Mouse (Mus musculus) left cerebral cortex, postnatal 36 days (tissue): ENCODE measurements around the gene Hnrnpdl. TPM values are rescaled to one million over a fixed set of nuclear protein-coding genes. Genes with fewer than 3 reads are reported as not detected.
A peak's percentile ranks its signal among the peaks of the same experiment; 100 is the strongest.

ENCODE experiments used
- DNase-seq, 2 experiments: peaks; one replicate each; pipeline ENCODE4 v3.0.0; 2021 to 2022; ENCODE audit warnings: low spot score in 2 of 2, mixed read lengths in 1 of 2
- intact Hi-C: fragments of 180-260 bp; cut with DNase I; formaldehyde crosslinking; loops from one replicate; pipeline ENCODE4 v1.15.1; 2025
- total RNA-seq, 2 experiments: library from RNA; stranded (reverse); gene quantifications; 2 replicates each; pipeline ENCODE4 v1.2.3; 2021

Gene Hnrnpdl
- total RNA-seq, 2 experiments from 2014 or later, result 158 to 173 TPM

DNA sequence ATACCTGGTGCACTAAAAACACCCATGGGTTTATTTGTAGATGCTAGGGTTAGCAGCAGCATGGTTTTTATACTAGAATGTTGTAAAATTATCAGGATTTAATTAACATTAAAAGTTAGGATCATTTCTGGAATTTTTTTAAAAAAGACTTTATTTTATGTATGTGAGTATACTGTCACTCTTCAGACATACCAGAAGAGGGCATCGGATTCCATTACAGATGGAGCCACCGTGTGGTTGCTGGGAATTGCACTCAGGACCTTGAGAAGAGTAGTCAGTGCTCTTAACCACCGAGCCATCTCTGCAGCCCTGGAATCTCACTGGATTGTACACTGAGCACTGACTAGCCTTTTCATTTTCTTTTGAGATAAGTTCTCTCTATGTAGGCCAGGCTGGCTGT, 10.4 kb upstream of the Hnrnpdl start:
- intact Hi-C loops, result no loop called here
- no peak for DNase-seq

GRCm38 (mm10) chr5:100047871-100048270, 8.4 kb upstream of the Hnrnpdl start:
- no peak for DNase-seq
- intact Hi-C loops, result no loop called here

- no peak for DNase-seq
- intact Hi-C loops, result no loop called here
These were observed 7.7 kb upstream of the Hnrnpdl start for GRCm38 (mm10) chr5:100047143-100047640.

- intact Hi-C loops, result no loop called here
- DNase-seq, result no peak
These were observed 6.6 kb upstream of the Hnrnpdl start for GRCm38 (mm10) chr5:100046096-100046495.

GRCm38 (mm10) chr5:100044621-100045020, 5.2 kb upstream of the Hnrnpdl start:
- intact Hi-C loops, result no loop called here
- DNase-seq, result no peak

DNA sequence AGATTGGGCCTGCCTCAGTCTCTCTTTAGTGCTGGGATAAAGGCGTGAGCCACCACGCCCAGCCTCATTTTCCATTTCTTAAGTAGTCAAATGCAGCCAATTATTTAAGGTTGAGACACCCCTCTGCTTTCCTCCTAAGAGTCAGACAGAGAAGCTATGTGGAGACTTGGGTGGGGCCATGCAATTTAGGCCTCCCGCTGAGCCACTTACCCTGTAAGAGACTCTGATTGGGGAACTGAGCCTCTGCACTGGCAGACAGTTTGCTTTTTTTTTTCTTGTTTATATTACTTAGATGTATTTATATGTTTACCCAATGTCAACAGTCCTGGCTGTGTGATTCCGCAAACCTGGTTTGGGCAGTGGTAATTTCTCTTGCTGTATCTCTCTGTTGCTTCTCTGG, 4.6 kb upstream of the Hnrnpdl start:
- no peak for DNase-seq
- intact Hi-C loops, result no loop called here

GRCm38 (mm10) chr5:100043361-100043760, 3.9 kb upstream of the Hnrnpdl start:
- intact Hi-C loops, result no loop called here
- no peak for DNase-seq

- intact Hi-C loops, result no loop called here
- no peak for DNase-seq
These were observed 3.0 kb upstream of the Hnrnpdl start for GRCm38 (mm10) chr5:100042467-100042866.

DNA sequence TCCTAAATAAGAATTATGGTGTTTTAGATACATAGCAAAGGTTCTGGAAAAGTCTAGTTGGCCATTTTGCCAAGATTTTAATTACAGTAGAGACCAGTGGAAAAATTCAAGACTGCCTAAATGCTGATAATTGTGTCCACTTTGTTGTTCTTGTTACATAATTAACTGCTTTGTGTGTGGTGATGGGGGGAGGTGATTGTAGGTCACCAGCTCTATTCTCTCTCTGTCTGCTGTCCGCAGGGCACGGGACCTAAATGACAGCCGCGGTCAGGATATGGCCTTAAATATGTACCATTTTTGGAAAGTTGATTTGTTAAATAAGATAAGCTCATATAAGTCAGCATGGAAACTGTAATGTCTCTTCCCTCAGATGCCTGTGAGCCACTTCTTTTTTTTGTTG, 1.8 kb upstream of the Hnrnpdl start:
- DNase-seq, result no peak
- intact Hi-C loops, result no loop called here

DNA sequence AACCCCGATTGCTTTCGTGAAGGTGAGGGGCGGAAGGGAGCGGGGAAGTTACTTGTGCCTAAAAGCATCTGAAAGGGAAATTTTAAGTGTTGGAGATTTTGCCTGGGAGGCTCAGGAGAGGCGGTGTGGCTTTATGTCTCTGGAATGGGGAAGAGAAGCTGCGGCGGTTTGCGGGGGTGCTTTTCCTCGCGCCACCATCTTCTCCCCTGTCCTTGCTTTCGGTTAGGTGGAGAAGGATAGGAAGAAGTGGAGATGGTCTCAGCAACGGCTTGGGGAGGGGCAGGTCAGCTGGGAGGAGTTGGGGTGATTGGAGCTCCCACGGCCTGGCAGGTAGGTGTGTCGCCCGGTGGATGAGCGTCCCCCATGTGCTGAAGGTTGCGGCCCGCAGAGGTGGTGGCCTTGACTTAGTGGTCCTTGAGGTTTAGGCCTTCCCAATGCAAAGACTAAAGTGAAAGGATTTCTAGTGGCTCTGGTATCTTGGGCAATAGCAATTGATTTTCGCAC, 869 bp upstream of the Hnrnpdl start:
- intact Hi-C loops, result no loop called here
- no peak for DNase-seq

DNA sequence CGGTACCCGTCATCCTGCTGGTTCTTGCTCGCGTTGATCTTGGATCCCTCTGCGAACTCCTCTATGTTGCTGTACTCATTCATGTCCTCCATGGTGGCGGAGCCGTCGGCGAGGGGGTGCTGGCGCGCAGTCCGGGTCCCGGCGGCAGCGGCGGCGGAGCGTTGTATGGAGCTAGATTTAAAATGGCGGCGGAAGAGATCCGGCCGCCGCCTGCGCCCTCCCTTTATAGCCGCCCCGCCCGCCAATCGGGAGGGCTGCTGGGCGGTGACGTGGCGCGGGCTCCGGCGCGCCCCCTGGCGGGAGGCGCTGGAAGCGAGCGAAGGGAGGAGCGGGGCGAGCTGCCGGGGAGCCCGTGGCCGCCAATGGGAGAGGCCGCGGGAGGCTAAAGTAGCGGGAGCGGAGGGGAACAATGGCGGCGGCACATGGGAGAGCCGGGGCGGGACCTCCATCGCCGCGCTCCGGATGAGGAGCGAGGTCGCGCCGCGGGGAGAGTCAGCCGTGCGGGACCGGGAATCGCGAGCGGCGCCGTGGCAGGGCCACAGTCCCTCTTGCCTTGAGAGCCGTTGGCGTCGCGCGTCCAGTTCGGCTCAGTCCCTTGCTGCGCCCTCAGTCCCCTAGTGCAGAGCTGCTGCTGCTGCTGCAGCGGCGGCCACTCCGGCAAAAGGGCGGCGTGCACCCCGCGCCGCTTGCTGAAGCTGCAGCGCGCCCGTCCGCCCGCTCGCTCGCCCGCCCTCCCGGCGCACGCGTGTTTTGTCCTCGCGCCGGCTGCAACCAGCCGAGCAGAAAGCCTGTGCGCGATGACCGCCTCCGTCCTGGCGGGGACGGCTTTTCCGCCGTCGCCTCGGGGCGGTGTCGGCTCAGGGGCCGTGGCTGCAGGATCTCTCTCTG, 506 bp downstream of the Hnrnpdl start:
- intact Hi-C loops, result loop anchor here (1.0 to 5.0 kb wide), 2 partner anchors 60 to 837 kb away; partner anchors contain the start of gene 4930524J08Rik
- peak; percentile 97 to 98 for DNase-seq

- DNase-seq, result peak; percentile 84 to 87
- intact Hi-C loops, result loop anchor here (5.0 kb wide), 1 partner anchor 836 kb away; no protein-coding TSS in a partner anchor
These were observed 1.3 kb downstream of the Hnrnpdl start for GRCm38 (mm10) chr5:100037965-100038713.

DNA sequence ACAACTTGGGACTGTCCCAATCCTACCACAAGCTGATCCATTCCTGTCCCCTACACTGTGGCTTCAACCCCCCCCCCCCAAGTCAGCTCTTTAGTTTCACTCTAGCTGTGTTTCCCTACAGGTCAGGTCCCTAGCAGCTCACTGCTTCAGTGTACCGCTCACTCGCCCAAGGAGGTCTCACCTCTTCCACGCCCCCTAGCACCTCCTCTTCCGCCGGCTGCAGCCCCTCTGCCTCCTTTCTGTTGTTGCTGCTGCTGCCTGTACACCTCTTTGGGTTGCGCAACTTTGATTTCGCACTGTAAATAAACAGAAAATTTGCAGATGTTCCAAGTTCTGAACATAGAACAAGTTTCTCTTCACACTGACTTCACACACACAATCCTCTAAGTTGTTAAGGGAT, 2.8 kb downstream of the Hnrnpdl start:
- DNase-seq, result no peak
- intact Hi-C loops, result loop anchor here (5.0 kb wide), 1 partner anchor 834 kb away; no protein-coding TSS in a partner anchor

GRCm38 (mm10) chr5:100035950-100036349, 3.5 kb downstream of the Hnrnpdl start:
- DNase-seq, result no peak
- intact Hi-C loops, result loop anchor here (5.0 kb wide), 1 partner anchor 834 kb away; no protein-coding TSS in a partner anchor

DNA sequence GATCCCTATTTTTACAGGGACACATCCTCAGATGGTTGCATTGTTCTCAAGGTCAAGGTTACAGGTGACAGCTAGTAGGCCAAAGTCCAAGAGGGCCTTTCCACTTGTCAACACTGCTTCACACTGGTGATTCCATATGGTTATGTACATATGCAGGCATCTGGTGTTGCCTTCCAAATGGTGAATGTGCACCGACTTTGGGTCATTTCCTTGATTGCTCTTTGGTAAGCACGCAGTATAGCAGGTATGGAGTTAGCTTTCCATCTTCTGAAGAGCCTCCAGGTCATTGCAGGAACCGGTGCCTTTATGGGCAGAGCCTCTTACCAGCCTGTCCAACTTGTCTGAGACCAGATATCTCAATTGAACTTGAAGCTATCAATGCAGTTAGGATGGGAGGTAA, 6.8 kb downstream of the Hnrnpdl start:
- no peak for DNase-seq
- intact Hi-C loops, result no loop called here

DNA sequence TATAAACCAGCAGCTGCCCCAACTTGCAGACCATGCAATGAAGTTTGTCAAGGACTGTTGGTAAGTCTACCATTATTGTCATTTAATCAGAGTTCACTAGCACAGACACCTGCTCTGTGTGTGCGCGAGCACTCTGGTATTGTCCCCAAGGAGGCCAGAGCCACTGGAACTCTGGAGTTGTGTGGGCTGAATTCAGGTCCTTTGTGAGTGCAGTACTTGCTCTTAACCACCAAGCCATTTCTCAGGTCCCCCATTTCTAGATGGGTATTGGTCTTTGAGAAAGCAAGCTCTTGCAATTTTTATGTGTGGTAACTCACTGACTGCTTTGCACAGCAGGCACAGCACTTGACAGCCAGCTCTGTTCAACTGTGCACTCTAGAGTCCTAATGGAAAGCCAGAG, 7.4 kb downstream of the Hnrnpdl start:
- intact Hi-C loops, result no loop called here

GRCm38 (mm10) chr5:100030069-100030468, 9.4 kb downstream of the Hnrnpdl start:
- no peak for DNase-seq
- intact Hi-C loops, result no loop called here

More for the DNA sequence above, 7.4 kb downstream of the Hnrnpdl start:
- DNase-seq, result no peak

DNA sequence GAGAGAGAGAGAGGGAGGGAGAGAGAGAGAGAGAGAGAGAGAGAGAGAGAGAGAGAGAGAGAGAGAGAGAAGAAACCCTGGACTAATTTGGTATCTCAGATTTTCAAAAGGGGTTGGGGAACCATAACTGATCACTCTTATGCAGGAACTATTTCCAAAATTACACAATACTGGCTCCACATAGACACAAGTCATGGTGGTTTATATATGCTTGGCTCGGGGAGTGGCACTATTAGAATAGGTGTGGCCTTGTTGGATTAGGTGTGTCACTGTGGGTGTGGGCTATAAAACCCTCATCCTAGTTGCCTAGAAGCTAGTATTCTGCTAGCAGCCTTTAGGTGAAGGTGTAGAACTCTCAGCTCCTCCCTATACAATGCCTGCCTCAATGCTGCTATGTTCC, 14.6 kb downstream of the Hnrnpdl start:
- intact Hi-C loops, result no loop called here
- no peak for DNase-seq

DNA sequence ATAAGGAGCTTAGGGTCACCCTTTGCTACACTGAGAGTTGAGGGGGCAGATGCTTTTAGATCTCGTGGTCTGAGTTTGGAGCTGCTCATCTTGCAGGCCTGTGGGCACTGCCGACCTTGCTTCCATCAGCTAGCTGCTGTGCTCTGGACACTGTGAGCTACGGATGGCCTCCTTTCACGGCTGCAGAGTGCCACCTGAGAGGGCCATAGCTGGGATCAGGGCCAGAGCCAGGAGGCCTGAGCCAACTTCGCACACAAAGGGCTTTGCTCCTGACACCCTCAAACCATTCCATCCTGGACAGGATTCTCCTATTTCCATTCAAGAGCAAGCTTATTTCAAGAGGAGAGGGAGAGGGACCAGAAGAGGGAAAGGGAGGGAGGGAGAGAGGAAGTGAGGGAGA, 15.1 kb downstream of the Hnrnpdl start:
- intact Hi-C loops, result no loop called here

DNA sequence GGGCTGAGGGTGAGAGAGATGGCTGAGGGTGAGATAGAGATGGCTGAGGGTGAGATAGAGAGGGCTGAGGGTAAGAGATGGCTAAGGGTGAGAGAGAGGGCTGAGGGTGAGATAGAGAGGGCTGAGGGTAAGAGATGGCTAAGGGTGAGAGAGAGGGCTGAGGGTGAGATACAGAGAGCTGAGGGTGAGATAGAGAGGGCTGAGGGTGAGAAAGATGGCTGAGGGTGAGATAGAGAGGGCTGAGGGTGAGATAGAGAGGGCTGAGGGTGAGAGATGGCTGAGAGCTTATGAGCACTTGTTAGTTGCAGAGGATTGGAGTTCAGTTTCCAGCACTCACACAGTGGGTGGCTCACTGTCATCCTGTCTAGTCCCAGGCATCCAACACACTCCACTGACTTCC, 19.4 kb downstream of the Hnrnpdl start:
- DNase-seq, result no peak
- intact Hi-C loops, result no loop called here

More for the DNA sequence above, 15.1 kb downstream of the Hnrnpdl start:
- no peak for DNase-seq
